Mouse (Mus musculus) bone marrow macrophage, adult 2 months (primary cell): ENCODE data around the gene Srr. TPM values are rescaled to one million over a fixed set of nuclear protein-coding genes. Genes with fewer than 3 reads are reported as not detected.

Experiments
- H3K27ac ChIP-seq: 2 replicates; pipeline ENCODE4 v1.5.1; 2012; ENCODE audit warnings: low read depth, low read length; ENCODE audit not compliant: insufficient read depth
- H3K4me1 ChIP-seq: 2 replicates; pipeline ENCODE4 v1.6.1; 2012; ENCODE audit warnings: low read length; ENCODE audit not compliant: control insufficient read depth, insufficient read depth
- H3K4me3 ChIP-seq: 2 replicates; pipeline ENCODE4 v1.5.1; 2012; ENCODE audit warnings: mild to moderate bottlenecking, low read length, moderate library complexity; ENCODE audit not compliant: insufficient read depth
- CTCF ChIP-seq: IDR thresholded peaks from 2 replicates; pipeline ENCODE4 v1.5.1; 2012; ENCODE audit warnings: low read depth, mild to moderate bottlenecking, low read length, moderate library complexity
- POLR2A ChIP-seq: IDR thresholded peaks from 2 replicates; pipeline ENCODE4 v1.6.1; 2012; ENCODE audit warnings: mild to moderate bottlenecking, low read depth, low read length, borderline replicate concordance
- polyA plus RNA-seq: library from polyadenylated mRNA; stranded (reverse); fragments of >200 nt; gene quantifications from 2 replicates; pipeline ENCODE4 v1.2.4, GENCODE M21; 2012; ENCODE audit not compliant: missing spikeins, insufficient read depth, insufficient read length

The Srr gene
- polyA plus RNA-seq, 1 experiment, result 17.5 TPM

GRCm38 (mm10) chr11:74956006-74956405, 30.3 kb upstream of the Srr start:
- Histone ChIP-seq H3K27ac (no peak overlapping the region), H3K4me1 (peaks cover 6% of the 10 kb centered on the region; the same call in 1 of the 2 replicates), H3K4me3 (no peak overlapping the region)
- TF ChIP-seq CTCF, result no peak
- TF ChIP-seq POLR2A, result no peak

GRCm38 (mm10) chr11:74954901-74955300, 29.2 kb upstream of the Srr start:
- Histone ChIP-seq H3K4me1 (peaks cover 6% of the 10 kb centered on the region; the same call in 1 of the 2 replicates), H3K4me3 (no peak overlapping the region), H3K27ac (no peak overlapping the region)
- TF ChIP-seq CTCF (no peak), POLR2A (no peak)

DNA sequence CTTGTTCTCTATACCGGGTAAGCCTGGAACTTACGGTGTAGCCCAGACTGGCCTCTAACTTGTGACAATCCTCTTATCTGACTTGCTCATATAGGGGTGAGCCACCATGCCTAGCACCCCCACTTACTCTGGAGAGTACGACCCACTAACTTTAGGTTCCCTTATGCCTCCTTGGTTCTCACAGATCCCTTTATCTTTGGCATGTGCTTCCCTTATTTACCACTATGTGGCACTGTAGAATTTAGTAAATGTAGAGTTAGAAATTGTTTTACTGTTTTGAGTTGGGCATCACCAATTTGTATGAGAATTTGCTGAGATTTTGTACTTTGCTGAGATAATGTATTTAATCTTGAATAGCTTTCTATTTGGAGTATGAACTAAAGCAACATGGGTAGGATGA, 20.6 kb upstream of the Srr start:
- TF ChIP-seq POLR2A (no peak), CTCF (no peak)
- Histone ChIP-seq H3K4me3 (no peak overlapping the region), H3K4me1 (peaks cover 4% of the 10 kb centered on the region), H3K27ac (no peak overlapping the region)

GRCm38 (mm10) chr11:74930391-74930790, 4.6 kb upstream of the Srr start:
- H3K27ac ChIP-seq, result no peak overlapping the region
- TF ChIP-seq POLR2A (no peak), CTCF (no peak)
- peaks cover 6% of the 10 kb centered on the region for H3K4me1 ChIP-seq
- no peak overlapping the region for H3K4me3 ChIP-seq

DNA sequence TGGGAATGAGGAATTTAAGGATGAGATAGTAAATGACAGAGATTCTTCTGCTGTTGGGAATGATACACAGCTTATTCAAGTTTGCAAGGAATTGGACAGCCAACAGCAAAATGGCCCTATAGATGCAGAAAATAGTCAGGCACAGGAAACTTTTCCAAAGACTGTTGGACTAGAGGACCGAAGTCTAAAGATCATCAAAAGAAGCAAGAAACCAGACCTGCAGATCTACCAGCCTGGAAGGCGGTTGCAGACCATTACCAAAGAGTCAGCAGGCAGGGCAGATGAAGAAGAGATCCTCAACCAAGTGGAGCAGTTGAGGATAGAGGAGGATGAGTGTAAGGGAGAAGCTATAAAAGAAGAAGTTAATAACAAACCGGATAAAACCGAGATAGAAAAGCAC, 3.4 kb upstream of the Srr start:
- no peak overlapping the region for H3K27ac ChIP-seq
- TF ChIP-seq POLR2A (no peak), CTCF (no peak)
- H3K4me1 ChIP-seq, result peaks cover 10% of the 10 kb centered on the region
- H3K4me3 ChIP-seq, result no peak overlapping the region

DNA sequence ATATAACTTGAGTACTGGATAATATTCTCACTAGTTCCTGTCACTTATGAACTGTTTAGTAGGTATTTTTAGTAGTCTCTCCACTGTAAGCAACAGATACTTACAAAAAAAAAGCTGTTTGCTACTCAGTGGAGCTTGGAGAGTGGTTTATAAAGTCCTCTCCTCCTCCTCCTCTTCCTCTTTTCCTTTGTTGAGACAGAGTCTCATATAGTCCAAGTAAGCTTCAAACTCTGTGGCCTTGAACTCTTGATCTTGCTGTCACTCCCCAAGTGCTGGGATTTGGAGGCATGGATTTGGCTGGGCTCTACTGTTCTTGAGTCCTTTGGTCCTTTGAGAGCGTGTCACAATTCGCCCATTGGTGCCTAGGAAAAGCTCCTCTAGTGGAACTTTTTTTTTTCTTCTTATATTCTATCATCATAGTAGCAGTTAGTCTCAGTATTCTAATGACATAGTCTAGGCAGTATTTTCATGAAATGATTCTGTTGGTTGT, 1.5 kb upstream of the Srr start:
- TF ChIP-seq CTCF, result no peak
- no peak for TF ChIP-seq POLR2A
- H3K4me3 ChIP-seq, result no peak overlapping the region
- H3K4me1 ChIP-seq, result peaks cover 13% of the 10 kb centered on the region
- no peak overlapping the region for H3K27ac ChIP-seq

DNA sequence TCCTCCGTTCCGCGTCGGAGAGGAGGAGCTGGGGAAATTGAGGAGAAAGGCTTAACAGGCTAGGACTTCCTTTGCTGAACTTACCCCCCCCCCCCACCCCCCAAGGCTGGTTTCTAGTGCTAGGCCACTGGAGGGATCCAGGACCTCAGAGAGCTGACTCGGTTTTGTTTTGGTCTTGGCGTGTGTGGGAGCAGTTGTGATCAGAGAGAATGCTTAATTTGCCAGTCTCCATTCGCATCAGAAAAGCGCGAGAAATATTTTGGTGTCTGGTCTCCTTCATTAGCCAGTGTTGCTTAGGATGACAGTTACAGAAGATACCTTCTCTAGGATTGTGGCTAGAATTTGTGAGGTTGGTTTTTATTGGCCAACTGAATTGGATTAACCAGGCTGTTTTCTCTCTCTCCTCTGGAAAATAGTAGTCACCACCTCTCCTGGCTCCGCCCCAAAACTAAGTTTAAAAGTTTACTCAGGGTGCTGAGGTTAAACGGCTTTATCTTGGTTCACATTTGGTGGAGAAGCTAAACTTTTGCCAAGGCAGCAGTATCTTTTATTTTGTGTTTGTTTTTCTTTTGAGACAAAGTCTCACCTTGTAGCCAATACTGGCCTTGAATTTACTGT, 749 bp upstream of the Srr start:
- Histone ChIP-seq H3K4me3 (peak overlapping the region; percentile 70), H3K27ac (peak overlapping the region; percentile 90), H3K4me1 (peaks cover 15% of the 10 kb centered on the region)
- no peak for TF ChIP-seq CTCF
- TF ChIP-seq POLR2A, result no peak

GRCm38 (mm10) chr11:74924149-74924548, 1.6 kb downstream of the Srr start:
- Histone ChIP-seq H3K4me3 (no peak overlapping the region), H3K4me1 (peaks cover 15% of the 10 kb centered on the region), H3K27ac (no peak overlapping the region)
- no peak for TF ChIP-seq POLR2A
- peak; percentile 46 for TF ChIP-seq CTCF

DNA sequence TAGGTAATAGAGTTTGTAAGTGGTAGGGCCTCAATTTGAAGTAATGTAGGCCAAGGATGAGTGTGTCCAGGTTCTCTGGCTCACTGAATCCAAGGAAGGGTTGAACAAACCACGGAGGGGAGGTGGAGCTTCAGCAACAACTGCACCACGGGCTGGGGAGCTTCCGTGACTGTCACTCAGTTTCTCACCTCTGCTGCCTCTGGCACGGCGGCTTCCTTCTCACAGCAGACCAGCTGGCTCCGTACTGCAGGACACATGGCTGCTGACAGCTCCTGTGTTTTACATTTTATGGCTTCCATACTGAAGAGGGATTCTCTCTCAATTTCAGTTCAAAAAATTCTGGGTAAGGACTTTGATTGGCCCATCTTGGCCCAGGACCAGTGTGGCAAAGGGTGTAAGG, 6.5 kb downstream of the Srr start:
- Histone ChIP-seq H3K4me3 (no peak overlapping the region), H3K27ac (no peak overlapping the region), H3K4me1 (peaks cover 6% of the 10 kb centered on the region; the same call in 1 of the 2 replicates)
- TF ChIP-seq POLR2A (no peak), CTCF (no peak)

GRCm38 (mm10) chr11:74912492-74912891, 13.3 kb downstream of the Srr start:
- H3K27ac ChIP-seq, result no peak overlapping the region
- H3K4me3 ChIP-seq, result no peak overlapping the region
- no peaks in the 10 kb centered on the region for H3K4me1 ChIP-seq
- TF ChIP-seq CTCF (no peak), POLR2A (no peak)
